Mouse (Mus musculus) brain, embryonic 14.5 days (tissue): ENCODE measurements around the gene Brd2.
"Not testable (repeated sequence)": the region's sequence is repeated elsewhere in the genome, so short reads cannot be mapped to it uniquely, and the experiment has no call there.

Experiments used
- CTCF ChIP-seq: fragments of 200-500 bp; IDR thresholded peaks from 2 replicates; pipeline ENCODE4 v1.5.1; 2012; ENCODE audit warnings: inconsistent platforms, mild to moderate bottlenecking, moderate library complexity, borderline replicate concordance; ENCODE audit not compliant: insufficient read depth, insufficient read length; ENCODE audit errors: extremely low read depth
- POLR2A ChIP-seq: fragments of 200-500 bp; IDR thresholded peaks from 2 replicates; pipeline ENCODE4 v1.6.1; 2012; ENCODE audit warnings: mild to moderate bottlenecking, inconsistent platforms, borderline replicate concordance; ENCODE audit not compliant: poor library complexity, insufficient read depth, insufficient read length, severe bottlenecking; ENCODE audit errors: extremely low read depth

- TF ChIP-seq CTCF, POLR2A: not testable (repeated sequence)
Observed at GRCm38 (mm10) chr17:34144221-34144620, 21.8 kb upstream of the Brd2 start.
